Mouse (Mus musculus) midbrain, embryonic 13.5 days (tissue): ENCODE results near the gene Dnajc30. TPM values are rescaled to one million over a fixed set of nuclear protein-coding genes. Genes with fewer than 3 reads are reported as not detected.

Experiments
- ATAC-seq: fragments of 200-750 bp; cut with Nextera tagmentation; 2 replicates; pipeline ENCODE4 v1.8.0; 2017; ENCODE audit warnings: mild to moderate bottlenecking, moderate TSS enrichment, moderate library complexity
- H3K27ac ChIP-seq: fragments of 300-500 bp; sonication (generic); 2 replicates; pipeline ENCODE4 v1.5.1; 2015; ENCODE audit warnings: inconsistent platforms, mild to moderate bottlenecking, moderate library complexity
- H3K27me3 ChIP-seq: fragments of 300-500 bp; sonication (generic); 2 replicates; pipeline ENCODE4 v1.6.1; 2015; ENCODE audit warnings: mild to moderate bottlenecking, inconsistent platforms
- H3K36me3 ChIP-seq: fragments of 300-500 bp; sonication (generic); 2 replicates; pipeline ENCODE4 v1.6.1; 2015; ENCODE audit warnings: mild to moderate bottlenecking, inconsistent platforms
- H3K4me1 ChIP-seq: fragments of 300-500 bp; sonication (generic); replicated peaks from 2 replicates; pipeline ENCODE4 v1.6.1; 2015; ENCODE audit warnings: inconsistent platforms
- H3K4me2 ChIP-seq: fragments of 300-500 bp; sonication (generic); replicated peaks from 2 replicates; pipeline ENCODE4 v1.6.1; 2015; ENCODE audit warnings: moderate library complexity, mild to moderate bottlenecking, inconsistent platforms
- H3K4me3 ChIP-seq: fragments of 300-500 bp; sonication (generic); replicated peaks from 2 replicates; pipeline ENCODE4 v1.5.1; 2015; ENCODE audit warnings: mild to moderate bottlenecking, inconsistent platforms
- H3K9ac ChIP-seq: fragments of 300-500 bp; sonication (generic); replicated peaks from 2 replicates; pipeline ENCODE4 v1.6.1; 2015; ENCODE audit warnings: mild to moderate bottlenecking, inconsistent platforms
- H3K9me3 ChIP-seq: fragments of 300-500 bp; sonication (generic); 2 replicates; pipeline ENCODE4 v1.6.1; 2016; ENCODE audit warnings: mild to moderate bottlenecking, inconsistent platforms
- WGBS: fragments of 180-500 bp; shearing (Covaris S2); methylation state at CpG from one replicate; pipeline ENCODE4 v1.1.7; 2015; 5-methylcytosine and 5-hydroxymethylcytosine counted together
- polyA plus RNA-seq: library from polyadenylated mRNA; unstranded; fragments of >200 nt; fragmentation: Nextera tagmentation; extraction: Ambion mirVana; gene quantifications from 2 replicates; pipeline ENCODE4 v1.2.1, GENCODE M21; 2015

The Dnajc30 gene
- polyA plus RNA-seq = 40.4 and 41.3 TPM in 2 replicates

DNA sequence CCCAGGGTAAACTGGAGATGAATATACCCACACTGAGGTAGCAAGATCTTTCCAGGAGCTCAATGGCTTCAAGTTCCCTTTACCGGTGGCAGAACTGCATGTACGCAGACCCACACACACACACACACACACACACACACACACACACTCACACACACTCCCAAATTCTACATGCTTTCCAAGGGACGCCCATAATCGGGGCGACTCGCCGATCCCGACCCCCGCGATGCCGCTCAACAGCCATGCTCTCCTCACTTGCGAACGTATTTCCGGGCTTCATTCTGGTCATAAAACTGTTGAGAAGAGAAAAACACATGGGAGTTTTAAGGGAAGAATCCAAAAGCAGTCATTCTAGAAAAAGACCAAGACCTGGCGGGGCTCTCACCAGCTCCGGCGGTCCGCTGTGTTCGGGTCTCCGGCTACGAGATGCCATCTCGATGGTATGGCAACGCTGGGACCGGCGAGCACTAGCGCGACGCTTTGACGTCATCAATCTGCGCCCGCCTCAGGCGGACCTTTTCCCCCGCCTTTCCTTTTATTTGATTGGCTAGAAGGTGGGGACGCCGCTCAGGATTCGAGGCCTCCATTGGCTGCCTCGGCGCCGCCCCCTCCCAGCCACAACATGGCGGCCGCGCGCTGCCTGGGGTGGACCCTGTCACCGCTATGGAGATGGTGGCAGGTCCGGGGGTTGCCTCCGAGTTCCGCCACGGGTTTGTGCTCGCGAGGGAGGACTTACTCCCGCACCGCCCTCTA lies at the start of gene Dnajc30:
TSS of gene Dnajc30 (plus strand) at position 574 of the 753 bp plus-strand sequence.
- H3K9me3 ChIP-seq = no peaks in the 10 kb centered on the region
- WGBS = under 1% methylated on average over 52 of the region's 52 CpGs
- H3K27ac ChIP-seq = peak within 1 kb of the TSS; percentile 76
- peaks cover 46% of the 10 kb centered on the region for H3K36me3 ChIP-seq
- H3K4me1 ChIP-seq = peaks cover 28% of the 10 kb centered on the region
- H3K9ac ChIP-seq = peak within 1 kb of the TSS; percentile 88
- H3K4me2 ChIP-seq = peak within 1 kb of the TSS; percentile 98
- no peaks in the 10 kb centered on the region for H3K27me3 ChIP-seq
- peak within 1 kb of the TSS; percentile 96 for H3K4me3 ChIP-seq
- ATAC-seq = peak; percentile 97

DNA sequence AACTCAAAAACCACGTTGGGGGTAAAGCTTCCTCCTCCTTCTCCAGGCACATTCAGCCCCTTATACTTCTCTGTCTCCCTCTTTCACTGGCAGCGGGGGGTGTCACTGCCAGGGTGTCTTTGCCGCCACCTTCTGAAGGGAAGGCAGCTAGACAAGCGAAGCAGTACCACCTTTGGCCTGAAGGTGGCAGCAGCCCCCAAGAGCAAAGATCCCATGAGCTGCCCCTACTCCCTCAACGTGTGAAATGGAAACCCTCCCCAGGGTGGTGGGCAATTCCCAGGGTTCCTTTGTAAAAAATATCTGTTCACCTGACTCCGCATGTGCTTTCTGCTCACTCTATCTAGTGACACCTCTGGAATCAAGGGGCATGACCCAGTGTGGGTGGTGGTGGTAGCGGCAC lies 48.5 kb upstream of the Dnajc30 start:
- Histone ChIP-seq H3K4me1 (peaks cover 24% of the 10 kb centered on the region), H3K4me2 (no peak overlapping the region), H3K4me3 (no peak overlapping the region), H3K9ac (no peak overlapping the region), H3K27me3 (peaks cover 19% of the 10 kb centered on the region), H3K36me3 (no peaks in the 10 kb centered on the region), H3K27ac (no peak overlapping the region), H3K9me3 (no peaks in the 10 kb centered on the region)
- 14% methylated on average over 7 of the region's 7 CpGs for WGBS
- ATAC-seq = 0 out of 2 replicates have a peak, but pooled peaks have one; percentile 22

DNA sequence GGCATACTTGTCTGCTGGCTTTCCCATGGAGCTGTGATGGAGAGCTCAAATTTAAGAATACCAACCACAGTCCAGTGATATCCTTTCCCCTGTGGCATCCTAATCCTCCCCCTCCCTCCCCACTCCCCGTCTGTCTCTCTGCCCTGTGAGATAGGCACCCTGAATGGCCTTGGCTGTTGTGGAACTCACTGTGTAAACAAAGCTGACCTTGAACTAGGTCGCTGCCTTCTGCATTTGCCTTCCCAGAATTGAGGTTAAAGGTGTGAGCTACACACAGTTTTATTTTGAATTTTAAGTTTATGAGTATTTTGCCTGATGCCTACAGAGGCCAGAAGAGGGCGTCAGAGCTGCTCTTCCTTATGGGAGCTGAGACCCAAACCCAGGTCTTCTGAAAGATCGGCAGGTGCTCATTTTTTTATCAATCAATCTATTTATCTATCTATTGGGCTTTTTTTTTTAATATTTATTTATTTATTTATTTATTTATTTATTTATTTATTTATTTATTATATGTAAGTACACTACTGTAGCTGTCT lies 47.7 kb upstream of the Dnajc30 start:
- no peak for ATAC-seq
- Histone ChIP-seq H3K9me3 (no peaks in the 10 kb centered on the region), H3K9ac (no peak overlapping the region), H3K4me3 (no peak overlapping the region), H3K27me3 (peaks cover 13% of the 10 kb centered on the region), H3K27ac (no peak overlapping the region), H3K36me3 (no peaks in the 10 kb centered on the region), H3K4me1 (peaks cover 16% of the 10 kb centered on the region), H3K4me2 (no peak overlapping the region)
- 57% methylated on average over 4 of the region's 4 CpGs for WGBS

DNA sequence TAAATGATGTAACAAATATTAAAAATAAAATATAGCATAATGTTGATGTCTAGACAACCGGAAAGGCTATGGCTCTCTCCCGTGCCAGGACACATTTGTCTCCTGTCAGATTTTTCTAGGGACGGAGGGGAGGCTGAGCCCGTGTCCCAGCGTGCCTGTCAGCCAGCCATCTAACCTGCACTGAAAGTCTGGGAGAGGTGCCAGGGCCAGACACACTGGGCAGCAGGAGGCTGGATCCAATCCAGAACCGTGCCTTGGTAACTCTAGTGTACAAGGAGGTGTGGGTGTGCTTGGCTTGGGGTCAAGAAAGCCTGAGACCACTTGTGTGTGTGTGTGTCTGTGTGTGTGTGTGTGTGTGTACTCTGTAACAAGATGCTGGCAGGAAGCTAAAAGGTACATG lies 42.2 kb upstream of the Dnajc30 start:
- H3K36me3 ChIP-seq = no peaks in the 10 kb centered on the region
- H3K4me1 ChIP-seq = peaks cover 25% of the 10 kb centered on the region
- peak; percentile 31; the same call in 1 of the 2 replicates for ATAC-seq
- H3K27ac ChIP-seq = no peak overlapping the region
- H3K4me2 ChIP-seq = no peak overlapping the region
- 79% methylated on average over 6 of the region's 6 CpGs for WGBS
- H3K9ac ChIP-seq = no peak overlapping the region
- 0 out of 2 replicates have a peak, but pooled peaks cover 2% of the 10 kb centered on the region for H3K27me3 ChIP-seq
- no peak overlapping the region for H3K4me3 ChIP-seq
- no peaks in the 10 kb centered on the region for H3K9me3 ChIP-seq

DNA sequence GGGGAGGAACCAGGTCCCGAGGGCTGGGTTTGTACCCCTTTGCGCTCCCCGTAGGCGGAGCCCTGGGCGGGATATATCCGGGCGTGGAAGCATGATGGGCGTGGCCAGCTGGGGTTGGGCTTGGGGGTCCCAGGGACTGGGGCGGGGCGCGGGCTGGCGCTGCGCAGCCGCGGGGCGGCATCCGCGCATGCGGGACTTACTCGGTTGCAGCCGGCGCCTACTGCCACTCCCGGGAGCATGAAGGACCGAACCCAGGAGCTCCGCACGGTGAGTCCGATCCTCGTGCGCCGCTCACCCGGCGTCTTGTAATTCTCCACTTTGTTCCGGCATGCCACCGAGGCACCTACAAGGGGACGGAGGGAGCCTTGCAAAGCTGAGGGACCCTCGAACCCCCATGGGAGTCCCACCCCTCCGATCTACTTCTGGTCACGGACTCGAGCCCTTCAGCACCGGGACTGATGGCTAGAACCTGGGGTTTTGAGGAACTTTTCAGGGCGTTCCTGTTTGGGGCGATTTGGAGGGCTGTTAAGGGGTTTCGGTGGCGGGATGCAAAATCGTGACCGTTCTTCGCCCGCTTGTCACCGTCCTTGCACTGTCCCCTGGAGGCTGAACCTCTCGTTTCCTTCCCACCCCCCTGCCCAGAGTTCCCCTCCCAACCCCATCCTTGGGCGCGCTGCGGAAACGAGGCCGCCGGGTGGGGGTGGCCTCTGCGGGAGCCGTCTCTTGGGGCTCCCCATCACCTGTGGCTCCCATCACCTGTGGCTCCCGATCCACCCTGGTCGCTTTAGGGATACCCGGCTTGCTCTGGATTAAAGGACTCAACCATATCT lies 40.4 kb upstream of the Dnajc30 start, which contains the start of gene Stx1a:
TSS of gene Stx1a (plus strand) at position 139 of the 830 bp plus-strand sequence.
- peak within 1 kb of the TSS; percentile 9; the same call in 1 of the 2 replicates for H3K27ac ChIP-seq
- H3K9ac ChIP-seq = peak within 1 kb of the TSS; percentile 80
- H3K4me1 ChIP-seq = peaks cover 27% of the 10 kb centered on the region
- under 1% methylated on average over 61 of the region's 61 CpGs for WGBS
- peak; percentile 93 for ATAC-seq
- H3K27me3 ChIP-seq = 0 out of 2 replicates have a peak, but pooled peaks cover 2% of the 10 kb centered on the region
- H3K36me3 ChIP-seq = no peaks in the 10 kb centered on the region
- H3K9me3 ChIP-seq = no peaks in the 10 kb centered on the region
- H3K4me3 ChIP-seq = peak within 1 kb of the TSS; percentile 70
- peak within 1 kb of the TSS; percentile 92 for H3K4me2 ChIP-seq

DNA sequence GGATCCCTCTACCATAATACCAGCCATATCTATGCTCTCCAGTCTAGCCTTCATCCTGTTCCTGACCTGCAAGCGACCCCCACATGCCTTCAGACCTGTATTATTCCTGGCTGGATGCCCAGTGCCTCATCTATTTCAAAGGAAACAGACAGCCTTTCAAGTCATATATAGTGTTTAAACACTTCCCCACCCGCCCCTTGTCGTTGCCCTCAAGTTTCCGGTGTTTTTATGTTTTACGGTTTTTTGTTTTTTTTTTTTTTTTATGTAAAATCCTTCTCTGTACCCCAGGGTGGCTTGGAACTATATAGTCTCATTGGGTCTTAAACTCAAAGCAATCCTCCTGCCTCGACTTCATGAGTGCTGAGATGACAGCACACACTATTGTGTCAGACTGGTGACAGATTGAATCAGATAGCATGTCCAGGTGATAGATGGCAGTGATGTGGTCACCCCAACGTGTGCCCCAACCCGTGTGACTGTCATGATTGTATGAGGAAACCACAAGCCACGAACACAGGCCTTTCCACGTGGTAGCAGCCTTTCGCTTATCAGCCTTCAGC lies 39.3 kb upstream of the Dnajc30 start:
- Histone ChIP-seq H3K27me3 (0 out of 2 replicates have a peak, but pooled peaks cover 2% of the 10 kb centered on the region), H3K36me3 (no peaks in the 10 kb centered on the region), H3K9me3 (no peaks in the 10 kb centered on the region), H3K4me2 (peak overlapping the region; percentile 92), H3K4me1 (peaks cover 32% of the 10 kb centered on the region), H3K4me3 (peak overlapping the region; percentile 70; the same call in 1 of the 2 replicates), H3K27ac (no peak overlapping the region), H3K9ac (no peak overlapping the region)
- no peak for ATAC-seq
- whole genome bisulfite sequencing = 76% methylated on average over 11 of the region's 11 CpGs

DNA sequence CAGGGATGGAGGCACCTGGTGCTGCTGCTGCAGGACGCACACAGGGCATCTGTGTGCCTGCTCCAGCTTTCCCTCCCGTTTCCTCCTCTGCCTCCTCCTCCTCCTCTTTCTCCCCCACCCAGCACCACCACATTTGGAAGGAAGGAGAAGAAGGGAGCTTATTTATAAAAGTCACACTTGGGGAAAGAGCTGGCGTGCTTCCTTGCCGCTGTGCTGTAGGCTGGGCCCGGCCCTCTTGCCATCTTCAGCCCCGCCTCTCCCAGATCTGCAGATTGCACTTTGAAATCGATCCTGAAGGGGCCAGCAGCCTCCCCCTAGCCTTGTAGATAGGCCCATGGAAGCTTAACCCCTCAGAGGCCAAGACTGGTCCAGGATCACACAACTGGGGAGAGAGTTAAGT lies 38.1 kb upstream of the Dnajc30 start:
- no peaks in the 10 kb centered on the region for H3K36me3 ChIP-seq
- H3K27ac ChIP-seq = no peak overlapping the region
- 16% methylated on average over 7 of the region's 7 CpGs for WGBS
- no peak overlapping the region for H3K4me2 ChIP-seq
- no peak overlapping the region for H3K4me3 ChIP-seq
- no peaks in the 10 kb centered on the region for H3K9me3 ChIP-seq
- peaks cover 32% of the 10 kb centered on the region for H3K4me1 ChIP-seq
- no peak overlapping the region for H3K9ac ChIP-seq
- 0 out of 2 replicates have a peak, but pooled peaks cover 2% of the 10 kb centered on the region for H3K27me3 ChIP-seq
- no peak for ATAC-seq

DNA sequence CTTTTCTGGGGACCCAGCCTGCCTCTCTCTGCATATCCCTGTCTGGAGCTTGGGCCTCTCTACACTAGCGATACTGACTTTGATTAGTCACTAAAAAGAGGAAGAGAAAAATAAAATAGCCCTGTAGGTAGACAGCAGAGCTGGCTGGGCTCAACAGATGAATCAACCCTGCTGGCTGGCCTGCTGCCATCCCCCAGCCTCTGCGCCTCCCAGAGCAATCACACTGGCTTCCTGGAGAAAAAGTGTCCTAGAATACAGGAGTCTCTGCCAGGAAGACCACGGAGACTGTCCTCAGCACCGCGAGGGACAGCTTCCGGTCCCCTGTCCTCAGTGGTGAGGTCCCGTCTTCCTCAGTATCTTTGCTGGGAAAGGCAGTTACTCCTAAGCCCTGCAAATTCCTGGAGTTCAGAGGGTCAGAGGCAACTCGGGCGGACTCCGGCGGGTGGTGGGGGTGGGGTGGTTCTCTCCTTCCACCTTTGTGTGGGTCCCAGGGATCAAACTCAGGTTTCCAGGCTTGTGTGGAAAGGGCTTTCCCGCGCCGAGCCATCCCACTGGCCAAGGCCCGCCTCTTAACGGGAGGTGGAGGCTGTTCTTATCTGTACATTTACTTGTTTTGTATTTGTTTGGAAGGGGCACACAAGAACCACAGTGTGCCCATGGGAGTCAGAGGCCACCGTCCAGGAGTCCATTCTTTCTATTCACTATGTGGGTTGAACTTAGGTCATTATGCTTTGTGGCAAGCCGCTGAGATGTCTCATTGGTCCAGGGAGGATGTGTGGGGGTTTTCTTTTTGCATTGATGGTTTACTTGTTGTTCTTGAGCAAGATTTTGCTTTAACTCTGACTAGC lies 34.8 kb upstream of the Dnajc30 start:
- Histone ChIP-seq H3K4me1 (peaks cover 22% of the 10 kb centered on the region), H3K9me3 (no peaks in the 10 kb centered on the region), H3K4me3 (no peak overlapping the region), H3K27me3 (0 out of 2 replicates have a peak, but pooled peaks cover 2% of the 10 kb centered on the region), H3K27ac (no peak overlapping the region), H3K36me3 (no peaks in the 10 kb centered on the region), H3K4me2 (no peak overlapping the region), H3K9ac (no peak overlapping the region)
- ATAC-seq = no peak
- 56% methylated on average over 18 of the region's 18 CpGs for WGBS

DNA sequence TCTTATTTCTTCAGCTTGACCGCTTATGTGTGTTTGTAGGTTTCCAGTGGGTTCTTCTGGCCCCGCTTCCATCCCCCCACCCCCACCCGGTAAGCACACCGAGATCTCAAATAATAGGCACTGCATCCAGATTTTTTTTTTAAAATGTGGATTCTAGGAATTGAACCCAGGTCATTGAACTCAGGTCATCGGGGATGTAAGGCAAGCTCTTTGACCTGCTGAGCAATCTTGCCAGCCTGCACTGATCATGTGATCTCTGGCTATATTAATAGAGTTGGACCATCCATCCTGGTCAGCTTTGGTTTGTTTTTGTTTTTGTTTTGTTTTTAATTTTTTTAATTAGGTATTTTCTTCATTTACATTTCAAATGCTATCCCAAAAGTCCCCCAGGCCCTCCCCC lies 31.4 kb upstream of the Dnajc30 start:
- no peak overlapping the region for H3K4me2 ChIP-seq
- no peaks in the 10 kb centered on the region for H3K9me3 ChIP-seq
- H3K36me3 ChIP-seq = peaks cover 2% of the 10 kb centered on the region; the same call in 1 of the 2 replicates
- H3K4me3 ChIP-seq = no peak overlapping the region
- H3K9ac ChIP-seq = no peak overlapping the region
- 0 out of 2 replicates have a peak, but pooled peaks cover 7% of the 10 kb centered on the region for H3K4me1 ChIP-seq
- WGBS = 95% methylated on average over 5 of the region's 5 CpGs
- H3K27me3 ChIP-seq = no peaks in the 10 kb centered on the region
- no peak for ATAC-seq
- no peak overlapping the region for H3K27ac ChIP-seq

DNA sequence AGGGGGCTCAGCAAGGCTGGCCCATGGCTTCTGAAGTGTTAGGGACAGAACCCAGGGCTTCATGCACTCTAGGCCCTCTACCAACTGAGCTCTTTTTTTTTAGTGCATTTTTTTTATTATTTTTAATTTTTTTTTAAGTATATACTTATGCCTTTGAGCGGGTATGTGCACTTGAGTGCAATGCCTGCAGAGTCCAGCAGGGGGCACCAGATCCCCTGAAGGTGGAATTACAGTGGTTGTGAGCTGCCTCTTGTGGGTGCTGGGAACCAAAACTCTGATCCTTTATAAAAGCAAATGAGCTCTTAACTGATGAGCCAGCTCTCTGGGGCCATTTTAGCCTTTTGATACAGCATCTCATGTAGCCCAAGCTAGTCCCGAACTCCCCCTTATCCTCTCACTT lies 29.4 kb upstream of the Dnajc30 start:
- ATAC-seq = no peak
- H3K36me3 ChIP-seq = peaks cover 7% of the 10 kb centered on the region; the same call in 1 of the 2 replicates
- H3K4me1 ChIP-seq = no peaks in the 10 kb centered on the region
- H3K27me3 ChIP-seq = no peaks in the 10 kb centered on the region
- H3K4me2 ChIP-seq = no peak overlapping the region
- no peak overlapping the region for H3K27ac ChIP-seq
- no peaks in the 10 kb centered on the region for H3K9me3 ChIP-seq
- H3K9ac ChIP-seq = no peak overlapping the region
- H3K4me3 ChIP-seq = no peak overlapping the region
- WGBS = 98% methylated on average over 2 of the region's 2 CpGs
